Mouse (Mus musculus): ENCODE measurements around the gene Rgcc. TPM values are rescaled to one million over a fixed set of nuclear protein-coding genes. Genes with fewer than 3 reads are reported as not detected.

The Rgcc gene
- total RNA-seq, 2 experiments from 2014 or later, result 38.5 to 49.0 TPM

- DNase-seq (ENCODE audit: low spot score in 2 of 2), result no peak
Observed at GRCm38 (mm10) chr14:79303150-79303549, 1.7 kb upstream of the Rgcc start.

- no peak for DNase-seq (ENCODE audit: low spot score in 2 of 2)
Observed at GRCm38 (mm10) chr14:79300641-79301350, 649 bp downstream of the Rgcc start.

- DNase-seq (ENCODE audit: low spot score in 2 of 2), result no peak
Observed at GRCm38 (mm10) chr14:79299796-79300195, 1.6 kb downstream of the Rgcc start.

- no peak for DNase-seq (ENCODE audit: low spot score in 2 of 2)
Observed at GRCm38 (mm10) chr14:79299230-79299629, 2.2 kb downstream of the Rgcc start.

- no peak for DNase-seq (ENCODE audit: low spot score in 2 of 2)
Observed at GRCm38 (mm10) chr14:79298314-79298992, 3.0 kb downstream of the Rgcc start.

- DNase-seq (ENCODE audit: low spot score in 2 of 2), result no peak
Observed at GRCm38 (mm10) chr14:79296836-79297235, 4.6 kb downstream of the Rgcc start.

- DNase-seq (ENCODE audit: low spot score in 2 of 2), result no peak
Observed at GRCm38 (mm10) chr14:79296201-79296600, 5.2 kb downstream of the Rgcc start.

GRCm38 (mm10) chr14:79295579-79295978, 5.9 kb downstream of the Rgcc start:
- no peak for DNase-seq (ENCODE audit: low spot score in 2 of 2)

GRCm38 (mm10) chr14:79294950-79295349, 6.5 kb downstream of the Rgcc start:
- DNase-seq (ENCODE audit: low spot score in 2 of 2), result no peak

GRCm38 (mm10) chr14:79294051-79294814, 7.2 kb downstream of the Rgcc start:
- DNase-seq (ENCODE audit: low spot score in 2 of 2), result no peak

GRCm38 (mm10) chr14:79293119-79293780, 8.2 kb downstream of the Rgcc start:
- no peak for DNase-seq (ENCODE audit: low spot score in 2 of 2)

- DNase-seq (ENCODE audit: low spot score in 2 of 2), result no peak
Observed at GRCm38 (mm10) chr14:79291629-79292028, 9.8 kb downstream of the Rgcc start.

GRCm38 (mm10) chr14:79290683-79291425, 10.6 kb downstream of the Rgcc start:
- DNase-seq (ENCODE audit: low spot score in 2 of 2), result no peak

- DNase-seq (ENCODE audit: low spot score in 2 of 2), result no peak
Observed at GRCm38 (mm10) chr14:79289909-79290308, 11.5 kb downstream of the Rgcc start.

- no peak for DNase-seq (ENCODE audit: low spot score in 2 of 2)
Observed at GRCm38 (mm10) chr14:79288280-79288679, 13.2 kb downstream of the Rgcc start.

GRCm38 (mm10) chr14:79287251-79287863, 14.1 kb downstream of the Rgcc start:
- no peak for DNase-seq (ENCODE audit: low spot score in 2 of 2)

GRCm38 (mm10) chr14:79285549-79285948, 15.9 kb downstream of the Rgcc start:
- no peak for DNase-seq (ENCODE audit: low spot score in 2 of 2)

- DNase-seq (ENCODE audit: low spot score in 2 of 2), result no peak
Observed at GRCm38 (mm10) chr14:79284616-79285015, 16.8 kb downstream of the Rgcc start.

- no peak for DNase-seq (ENCODE audit: low spot score in 2 of 2)
Observed at GRCm38 (mm10) chr14:79283952-79284351, 17.5 kb downstream of the Rgcc start.

GRCm38 (mm10) chr14:79281894-79282553, 19.4 kb downstream of the Rgcc start:
- DNase-seq (ENCODE audit: low spot score in 2 of 2), result no peak

Data from layer of hippocampus, postnatal 14 days (tissue).